Mouse (Mus musculus): Measurements from ENCODE around the gene Car7. TPM values are rescaled to one million over a fixed set of nuclear protein-coding genes. Genes with fewer than 3 reads are reported as not detected.

Car7 gene
- polyA plus RNA-seq, 1 experiment from 2014 or later: 2.2 TPM

DNA sequence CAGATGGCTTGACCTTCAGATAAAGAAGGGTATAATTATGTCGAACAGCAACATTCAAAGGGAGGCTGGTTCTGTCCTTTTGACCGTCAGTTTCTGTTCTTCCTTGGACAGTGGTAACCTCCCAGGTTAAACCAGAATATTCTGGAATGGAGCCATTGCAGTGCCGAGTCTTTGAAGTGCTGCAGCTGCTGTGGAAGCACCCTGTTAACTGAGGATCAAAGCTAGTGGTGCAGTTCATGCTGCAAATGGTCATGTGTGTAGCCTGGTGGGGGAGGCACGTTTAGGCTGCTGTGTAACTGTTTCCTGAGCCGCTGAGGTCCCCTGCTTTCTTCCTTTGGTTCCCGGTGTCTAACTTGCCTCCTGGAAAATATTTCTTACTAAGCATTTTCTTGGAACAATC is 64.0 kb downstream of the Car7 start:
- Histone ChIP-seq H3K36me3 (replicated peaks; ENCODE audit: control insufficient read depth, insufficient read depth) (peaks cover 33% of the 10 kb centered on the region), H3K27me3 (ENCODE audit: control insufficient read depth, insufficient read depth, low read length) (no peaks in the 10 kb centered on the region), H3K4me2 (replicated peaks) (no peak overlapping the region), H3K27ac (no peak overlapping the region), H3K9ac (no peak overlapping the region), H3K9me3 (ENCODE audit: control insufficient read depth, low read length) (no peaks in the 10 kb centered on the region), H3K4me3 (replicated peaks; ENCODE audit: low read length) (no peak overlapping the region), H3K4me1 (replicated peaks; ENCODE audit: control insufficient read depth, insufficient read depth, low read length) (0 out of 2 replicates have a peak, but pooled peaks cover 5% of the 10 kb centered on the region)
- DNase-seq (ENCODE audit: low spot score) (no peak), ATAC-seq (ENCODE audit: low FRiP score) (no peak)
- WGBS: 63% methylated on average over 6 of the region's 6 CpGs

Other genes with a start within 250 kb of the Car7 start
- gene Cmtm2a, start 241.5 kb upstream of the Car7 start, polyA plus RNA-seq (2014; fragmentation: Nextera tagmentation; extraction: Ambion mirVana): not detected in 2 replicates
- gene Gm45711, start 224.6 kb upstream of the Car7 start, polyA plus RNA-seq (2014; fragmentation: Nextera tagmentation; extraction: Ambion mirVana): not detected in 2 replicates
- gene Cmtm1, start 224.5 kb upstream of the Car7 start, polyA plus RNA-seq (2014; fragmentation: Nextera tagmentation; extraction: Ambion mirVana): not detected in 2 replicates
- gene Gm11020, start 213.1 kb upstream of the Car7 start, polyA plus RNA-seq (2014; fragmentation: Nextera tagmentation; extraction: Ambion mirVana): not detected in 2 replicates
- not detected in 2 replicates for gene Cmtm2b, start 212.5 kb upstream of the Car7 start, polyA plus RNA-seq (2014; fragmentation: Nextera tagmentation; extraction: Ambion mirVana)
- gene Cmtm3, start 195.3 kb upstream of the Car7 start, polyA plus RNA-seq (2014; fragmentation: Nextera tagmentation; extraction: Ambion mirVana): 39.5 and 44.7 TPM in 2 replicates
- 3.5 and 3.8 TPM in 2 replicates for gene Cmtm4, start 138.9 kb upstream of the Car7 start, polyA plus RNA-seq (2014; fragmentation: Nextera tagmentation; extraction: Ambion mirVana)
- 89.9 and 96.5 TPM in 2 replicates for gene Dync1li2, start 91.6 kb upstream of the Car7 start, polyA plus RNA-seq (2014; fragmentation: Nextera tagmentation; extraction: Ambion mirVana)
- gene Terb1, start 24.8 kb upstream of the Car7 start, polyA plus RNA-seq (2014; fragmentation: Nextera tagmentation; extraction: Ambion mirVana): 0.78 and 0.83 TPM in 2 replicates
- 111 and 116 TPM in 2 replicates for gene Nae1, start 52 bp upstream of the Car7 start, polyA plus RNA-seq (2014; fragmentation: Nextera tagmentation; extraction: Ambion mirVana)
- gene Pdp2, start 56.8 kb downstream of the Car7 start, polyA plus RNA-seq (2014; fragmentation: Nextera tagmentation; extraction: Ambion mirVana): 18.7 and 19.7 TPM in 2 replicates
- gene Cdh16, start 89.7 kb downstream of the Car7 start, polyA plus RNA-seq (2014; fragmentation: Nextera tagmentation; extraction: Ambion mirVana): not detected in 2 replicates
- gene Rrad, start 96.6 kb downstream of the Car7 start, polyA plus RNA-seq (2014; fragmentation: Nextera tagmentation; extraction: Ambion mirVana): 3.9 and 4.3 TPM in 2 replicates
- 109 and 128 TPM in 2 replicates for gene Ciao2b, start 107.3 kb downstream of the Car7 start, polyA plus RNA-seq (2014; fragmentation: Nextera tagmentation; extraction: Ambion mirVana)
- not detected in 2 replicates for gene Ces2a, start 199.3 kb downstream of the Car7 start, polyA plus RNA-seq (2014; fragmentation: Nextera tagmentation; extraction: Ambion mirVana)